Mouse (Mus musculus) urinary bladder, postnatal 14 days (tissue): Measurements from ENCODE around the gene Astn2.

Experiments used
- DNase-seq: peaks from one replicate; pipeline ENCODE4 v3.0.0; 2021; ENCODE audit warnings: low spot score

The Astn2 gene

GRCm38 (mm10) chr4:65969318-65969717 lies 435.1 kb downstream of the Astn2 start:
- no peak for DNase-seq

- no peak for DNase-seq
Observed at GRCm38 (mm10) chr4:65964604-65965003, 439.8 kb downstream of the Astn2 start.

- DNase-seq: no peak
Observed at GRCm38 (mm10) chr4:65959188-65959759, 445.1 kb downstream of the Astn2 start.

GRCm38 (mm10) chr4:65958369-65959187 lies 445.8 kb downstream of the Astn2 start:
- no peak for DNase-seq

GRCm38 (mm10) chr4:65951918-65952317 lies 452.5 kb downstream of the Astn2 start:
- DNase-seq: no peak

GRCm38 (mm10) chr4:65947141-65947649 lies 457.2 kb downstream of the Astn2 start:
- DNase-seq: no peak

GRCm38 (mm10) chr4:65946021-65946420 lies 458.4 kb downstream of the Astn2 start:
- DNase-seq: no peak

GRCm38 (mm10) chr4:65930901-65931300 lies 473.5 kb downstream of the Astn2 start:
- no peak for DNase-seq

GRCm38 (mm10) chr4:65920294-65920693 lies 484.1 kb downstream of the Astn2 start:
- no peak for DNase-seq

GRCm38 (mm10) chr4:65916027-65917008 lies 488.1 kb downstream of the Astn2 start:
- DNase-seq: no peak

- no peak for DNase-seq
Observed at GRCm38 (mm10) chr4:65912247-65912942, 492.0 kb downstream of the Astn2 start.

- no peak for DNase-seq
Observed at GRCm38 (mm10) chr4:65907660-65908059, 496.8 kb downstream of the Astn2 start.

- no peak for DNase-seq
Observed at GRCm38 (mm10) chr4:65904963-65905362, 499.4 kb downstream of the Astn2 start.

- no peak for DNase-seq
Observed at GRCm38 (mm10) chr4:65896092-65897027, 508.1 kb downstream of the Astn2 start.

GRCm38 (mm10) chr4:65888332-65888993 lies 515.9 kb downstream of the Astn2 start:
- no peak for DNase-seq

- no peak for DNase-seq
Observed at GRCm38 (mm10) chr4:65886862-65887261, 517.5 kb downstream of the Astn2 start.

GRCm38 (mm10) chr4:65885921-65886320 lies 518.5 kb downstream of the Astn2 start:
- DNase-seq: no peak

- peak; percentile 52 for DNase-seq
Observed at GRCm38 (mm10) chr4:65874236-65874781, 530.1 kb downstream of the Astn2 start.

- no peak for DNase-seq
Observed at GRCm38 (mm10) chr4:65864551-65864950, 539.9 kb downstream of the Astn2 start.

- DNase-seq: no peak
Observed at GRCm38 (mm10) chr4:65843191-65843590, 561.2 kb downstream of the Astn2 start.
